Mouse (Mus musculus) kidney, adult 2 months (tissue): ENCODE data around the gene Gramd1c. TPM values are rescaled to one million over a fixed set of nuclear protein-coding genes. Genes with fewer than 3 reads are reported as not detected.

Experiments used
- DNase-seq: peaks from one replicate; pipeline ENCODE4 v3.0.0; 2021
- H3K27ac ChIP-seq: fragments of 200-500 bp; 2 replicates; pipeline ENCODE4 v1.5.1; 2012; ENCODE audit warnings: low read depth, low read length, control low read depth, inconsistent platforms; ENCODE audit not compliant: insufficient read depth
- H3K27me3 ChIP-seq: fragments of 200-500 bp; replicated peaks from 2 replicates; pipeline ENCODE4 v1.6.1; 2012; ENCODE audit warnings: mild to moderate bottlenecking, moderate library complexity, low read length, inconsistent platforms; ENCODE audit not compliant: control insufficient read depth, insufficient read depth
- H3K36me3 ChIP-seq: fragments of 200-500 bp; 2 replicates; pipeline ENCODE4 v1.6.1; 2012; ENCODE audit warnings: mild to moderate bottlenecking, moderate library complexity, low read length, inconsistent platforms; ENCODE audit not compliant: control insufficient read depth, insufficient read depth
- H3K4me1 ChIP-seq: fragments of 200-500 bp; 2 replicates; pipeline ENCODE4 v1.6.1; 2011; ENCODE audit warnings: low read length; ENCODE audit not compliant: control insufficient read depth, insufficient read depth
- H3K4me3 ChIP-seq: fragments of 200-500 bp; 2 replicates; pipeline ENCODE4 v1.5.1; 2011; ENCODE audit warnings: mild to moderate bottlenecking, low read depth, low read length, control low read depth; ENCODE audit not compliant: insufficient read depth
- CTCF ChIP-seq: fragments of 200-500 bp; conservative IDR thresholded peaks from 2 replicates; pipeline ENCODE4 v1.5.1; 2011; ENCODE audit warnings: low read depth, mild to moderate bottlenecking, control low read depth, low read length, moderate library complexity, mixed read lengths; ENCODE audit not compliant: insufficient read depth, insufficient read length
- POLR2A ChIP-seq: fragments of 200-500 bp; IDR thresholded peaks from one replicate; pipeline ENCODE4 v1.6.1; 2011; ENCODE audit warnings: low read depth, low read length, control low read depth
- WGBS: fragments of 180-500 bp; shearing (Covaris S2); methylation state at CpG from one replicate; pipeline ENCODE4 v1.1.7; 2018; 5-methylcytosine and 5-hydroxymethylcytosine counted together
- polyA plus RNA-seq: library from polyadenylated mRNA; depleted of rRNA; stranded (reverse); fragments of >200 nt; gene quantifications from 2 replicates; pipeline ENCODE4 v1.2.3, GENCODE M21; 2012

The Gramd1c gene
- polyA plus RNA-seq, 1 experiment: 1.3 TPM

DNA sequence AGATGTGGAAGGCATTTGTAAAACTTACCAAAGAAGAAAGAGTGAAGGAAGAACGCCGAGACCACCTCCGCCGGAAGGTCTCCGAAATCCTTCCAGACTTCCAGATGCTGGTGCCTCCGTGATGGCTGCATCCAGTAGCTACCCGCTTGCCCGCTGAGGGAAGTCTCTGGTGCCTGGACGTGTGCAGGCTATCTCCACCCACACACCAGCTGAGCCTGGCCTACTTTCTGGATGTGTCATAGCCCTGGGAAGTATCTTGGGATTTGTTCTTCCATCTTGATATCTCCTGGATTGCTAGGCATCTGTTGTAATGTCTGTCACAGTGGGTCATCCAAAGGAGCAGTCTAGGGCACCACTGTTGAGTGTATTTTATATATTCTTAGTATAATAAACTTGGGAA is 99.9 kb downstream of the Gramd1c start:
- Histone ChIP-seq H3K27me3 (no peaks in the 10 kb centered on the region), H3K36me3 (no peaks in the 10 kb centered on the region), H3K27ac (no peak overlapping the region), H3K4me1 (no peaks in the 10 kb centered on the region), H3K4me3 (no peak overlapping the region)
- DNase-seq: no peak
- WGBS: 96% methylated on average over 9 of the region's 9 CpGs
- TF ChIP-seq CTCF (no peak), POLR2A (no peak)

DNA sequence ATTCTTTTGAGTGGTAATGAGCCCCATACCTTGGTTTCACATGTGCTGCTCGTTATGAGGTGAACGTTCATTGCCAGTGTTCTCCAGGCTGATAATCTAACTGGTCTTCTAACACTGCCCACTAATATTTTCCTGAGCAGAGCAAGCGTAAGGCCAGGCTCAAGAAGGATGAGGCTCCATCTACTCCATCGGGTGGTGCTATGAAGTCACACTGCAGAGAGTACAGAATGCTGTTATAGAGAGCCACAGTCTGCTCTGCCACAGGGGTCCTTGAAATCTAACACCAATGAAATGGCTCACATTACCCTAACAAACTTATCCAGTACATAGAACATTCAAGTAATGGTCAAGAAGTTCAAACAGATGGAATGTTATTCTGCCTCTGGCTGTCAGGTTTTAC is 105.1 kb downstream of the Gramd1c start:
- Histone ChIP-seq H3K4me3 (no peak overlapping the region), H3K36me3 (no peaks in the 10 kb centered on the region), H3K4me1 (no peaks in the 10 kb centered on the region), H3K27ac (no peak overlapping the region), H3K27me3 (no peaks in the 10 kb centered on the region)
- no peak for DNase-seq
- TF ChIP-seq CTCF (no peak), POLR2A (no peak)
- 78% methylated on average over 4 of the region's 4 CpGs for WGBS

DNA sequence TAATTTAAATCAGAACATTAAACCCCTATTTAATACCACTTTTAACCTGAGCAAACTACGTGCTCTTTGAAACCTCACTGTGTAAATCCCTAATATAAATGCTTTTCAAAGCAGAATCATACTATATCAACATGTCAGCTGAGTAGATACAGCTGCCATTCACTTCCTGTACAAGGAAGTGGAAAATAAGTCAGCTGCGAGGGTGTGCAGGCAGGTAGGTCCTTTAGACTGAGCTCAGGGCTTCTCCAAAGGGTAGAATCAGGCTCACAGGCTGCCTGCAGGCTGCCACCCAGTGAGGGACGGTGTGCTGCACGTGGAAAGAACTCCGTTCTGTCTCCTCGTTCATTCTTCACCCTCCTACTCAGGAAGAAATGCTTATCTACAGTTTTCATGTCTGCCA is 108.2 kb downstream of the Gramd1c start:
- Histone ChIP-seq H3K36me3 (no peaks in the 10 kb centered on the region; the same call in 1 of the 2 replicates), H3K27me3 (no peaks in the 10 kb centered on the region), H3K27ac (no peak overlapping the region), H3K4me1 (no peaks in the 10 kb centered on the region), H3K4me3 (no peak overlapping the region)
- no peak for DNase-seq
- TF ChIP-seq CTCF (no peak), POLR2A (no peak)
- 72% methylated on average over 6 of the region's 6 CpGs for WGBS

DNA sequence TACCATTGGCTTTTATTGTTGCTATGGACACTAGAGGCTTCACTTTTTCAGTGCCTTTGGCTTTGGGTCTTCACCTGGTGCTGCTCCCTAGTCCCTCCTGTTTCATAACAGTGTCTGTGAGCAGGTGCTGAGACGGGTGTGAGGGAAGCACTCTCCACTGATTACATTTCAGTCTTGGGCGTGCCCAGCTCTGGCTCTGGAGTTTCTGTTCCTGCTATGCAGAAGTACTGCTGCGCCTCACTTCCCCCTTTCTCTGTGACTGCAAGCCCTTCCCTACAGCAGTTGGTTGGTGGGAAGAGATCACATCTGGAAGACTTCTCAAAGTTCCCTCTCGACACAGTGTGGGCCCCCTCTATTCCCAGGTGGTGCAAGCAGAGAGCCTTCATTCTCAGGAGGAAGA is 111.6 kb downstream of the Gramd1c start:
- no peak overlapping the region for H3K27ac ChIP-seq
- peak; percentile 8 for DNase-seq
- H3K4me3 ChIP-seq: no peak overlapping the region
- TF ChIP-seq CTCF (no peak), POLR2A (no peak)
- H3K4me1 ChIP-seq: no peaks in the 10 kb centered on the region
- no peaks in the 10 kb centered on the region for H3K27me3 ChIP-seq
- H3K36me3 ChIP-seq: no peaks in the 10 kb centered on the region; the same call in 1 of the 2 replicates
- 89% methylated on average over 4 of the region's 4 CpGs for WGBS

DNA sequence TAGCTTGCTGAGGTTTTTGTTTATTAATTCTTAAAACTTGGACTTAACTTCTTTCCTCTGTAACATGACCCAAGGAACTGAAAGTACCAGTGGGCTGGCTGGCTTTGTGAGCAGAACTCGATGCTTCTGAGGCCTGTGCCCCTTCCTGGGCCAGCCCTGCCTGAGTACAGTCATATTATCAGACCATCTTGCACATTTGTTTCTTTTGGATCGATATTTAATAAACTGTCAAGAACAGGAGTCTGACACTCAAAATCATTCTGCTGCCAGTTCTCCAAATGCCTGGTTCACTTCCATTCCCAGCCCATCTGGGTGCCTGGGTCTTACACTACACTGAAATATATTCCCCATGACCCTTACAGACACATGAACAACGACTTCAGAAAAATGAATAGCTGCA is 117.3 kb downstream of the Gramd1c start:
- Histone ChIP-seq H3K4me1 (no peaks in the 10 kb centered on the region), H3K27me3 (no peaks in the 10 kb centered on the region), H3K4me3 (no peak overlapping the region), H3K36me3 (no peaks in the 10 kb centered on the region), H3K27ac (no peak overlapping the region)
- WGBS: 71% methylated on average over 3 of the region's 3 CpGs
- no peak for DNase-seq
- no peak for TF ChIP-seq CTCF
- TF ChIP-seq POLR2A: no peak

DNA sequence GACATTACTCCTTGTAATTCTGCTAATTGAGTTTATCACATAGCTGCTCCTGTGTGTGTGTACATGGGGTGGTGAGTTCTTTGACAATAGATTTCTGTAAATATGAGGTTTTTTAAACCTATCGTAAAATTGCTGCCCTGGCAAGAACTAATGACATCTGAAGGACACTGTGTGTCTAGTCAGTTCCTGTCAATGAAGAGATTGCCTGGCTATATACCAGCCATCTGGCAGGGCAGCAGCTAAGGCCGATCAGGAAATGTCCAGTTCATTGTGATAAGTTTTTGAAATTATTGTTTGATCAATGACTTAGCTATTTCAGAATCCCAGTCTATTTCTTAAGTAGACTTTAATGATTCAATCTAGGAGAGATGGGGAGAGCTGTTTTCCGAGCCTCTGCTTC is 117.8 kb downstream of the Gramd1c start:
- no peak for TF ChIP-seq POLR2A
- TF ChIP-seq CTCF: no peak
- WGBS: 92% methylated on average over 3 of the region's 3 CpGs
- Histone ChIP-seq H3K4me3 (no peak overlapping the region), H3K27ac (no peak overlapping the region), H3K27me3 (no peaks in the 10 kb centered on the region), H3K36me3 (no peaks in the 10 kb centered on the region), H3K4me1 (no peaks in the 10 kb centered on the region)
- no peak for DNase-seq

DNA sequence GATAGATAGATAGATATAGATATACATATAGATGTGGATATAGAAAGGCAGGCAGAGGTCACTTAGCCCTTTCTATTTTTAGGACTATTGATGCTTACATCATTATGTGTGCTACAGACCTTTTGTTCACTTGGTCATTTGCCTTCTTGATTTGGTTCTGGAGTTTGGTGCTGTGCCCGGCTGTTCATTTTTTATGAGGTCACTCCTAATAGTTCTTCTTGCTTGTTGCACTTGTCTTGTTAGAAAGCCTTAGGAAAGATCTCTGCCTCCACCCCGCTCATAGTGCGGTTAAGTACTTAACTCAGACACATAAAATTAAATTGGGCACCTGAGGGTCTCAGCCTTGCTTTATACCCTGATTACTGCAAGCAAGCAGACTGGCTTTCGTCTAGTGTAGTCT is 122.3 kb downstream of the Gramd1c start:
- no peak for DNase-seq
- Histone ChIP-seq H3K36me3 (no peaks in the 10 kb centered on the region), H3K27me3 (no peaks in the 10 kb centered on the region), H3K4me3 (no peak overlapping the region), H3K27ac (no peak overlapping the region), H3K4me1 (no peaks in the 10 kb centered on the region)
- 95% methylated on average over 4 of the region's 4 CpGs for WGBS
- TF ChIP-seq CTCF: no peak
- no peak for TF ChIP-seq POLR2A

DNA sequence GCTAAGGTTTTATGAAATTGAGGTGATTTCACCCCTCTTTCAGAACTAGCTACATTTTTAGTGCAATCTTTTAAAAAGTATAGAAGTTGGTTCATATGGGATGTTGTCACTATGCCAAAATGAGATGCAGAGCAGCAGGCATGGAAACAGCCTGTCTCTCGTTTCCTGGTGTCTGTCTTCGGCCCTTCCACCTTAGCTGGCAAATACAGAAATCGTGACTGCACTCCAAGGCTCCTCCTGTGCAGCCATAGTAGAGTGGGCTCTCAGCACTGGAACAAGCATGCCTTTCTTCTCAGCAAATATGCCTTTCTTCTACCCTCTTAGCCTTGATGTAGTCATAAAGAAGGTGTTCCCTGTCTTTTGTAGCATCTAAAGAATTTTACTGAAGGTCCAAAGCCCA is 127.3 kb downstream of the Gramd1c start:
- Histone ChIP-seq H3K27ac (no peak overlapping the region), H3K27me3 (no peaks in the 10 kb centered on the region), H3K36me3 (no peaks in the 10 kb centered on the region), H3K4me1 (no peaks in the 10 kb centered on the region), H3K4me3 (no peak overlapping the region)
- DNase-seq: no peak
- no peak for TF ChIP-seq CTCF
- no peak for TF ChIP-seq POLR2A
- WGBS: 76% methylated on average over 3 of the region's 3 CpGs
